Comparison of ENCODE assay signal across 25 mouse cellular contexts in the genomic region with DNA sequence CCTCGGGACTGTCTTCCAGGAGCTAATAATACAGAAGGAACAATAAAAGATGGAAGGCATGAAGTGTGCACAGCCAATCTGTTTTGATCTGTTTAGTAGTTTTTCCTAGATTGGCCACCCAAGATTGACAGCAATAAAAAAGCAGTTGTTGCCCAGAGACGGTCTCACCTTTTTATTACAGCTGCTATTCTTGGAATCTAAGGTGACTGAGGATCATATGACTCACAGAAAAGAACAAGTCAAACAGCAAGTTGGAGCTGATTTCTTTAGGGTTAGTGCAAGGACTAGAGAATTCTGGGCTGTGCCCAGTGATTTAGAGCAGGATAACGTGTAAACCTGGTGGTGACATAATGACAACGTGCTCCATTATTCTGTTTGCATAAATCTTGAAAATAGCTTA. TPM values are rescaled to one million over a fixed set of nuclear protein-coding genes. Genes with fewer than 3 reads are reported as not detected.
"Had no signal": no experiment of that assay in that cellular context is flagged by ENCODE, and none has a peak within 500 bp of the region (broad histone marks: within the 10 kb centered on the region; RNA-seq: fewer than 3 reads in every experiment).

No protein-coding gene starts in this region.

- H3K36me3 ChIP-seq: liver, embryonic 13.5 days; liver, embryonic 15.5 days; lung, embryonic 15.5 days; midbrain, embryonic 10.5 days; midbrain, embryonic 13.5 days; midbrain, embryonic 15.5 days; neural tube, embryonic 13.5 days; neural tube, embryonic 15.5 days; stomach, embryonic 15.5 days had no signal

- H3K4me2 ChIP-seq: liver, embryonic 13.5 days; liver, embryonic 15.5 days; lung, embryonic 15.5 days; midbrain, embryonic 13.5 days; midbrain, embryonic 15.5 days; neural tube, embryonic 13.5 days; neural tube, embryonic 15.5 days; stomach, embryonic 15.5 days had no signal

- DNase-seq: liver, embryonic 13.5 days; liver, postnatal 0 days; lung, adult 2 months; lung, postnatal 14 days; lung, postnatal 36 days; right cerebral cortex, postnatal 14 days; thymus, adult 18-20 months; thymus, postnatal 14 days; thymus, postnatal 36 days had no signal

- H3K27ac ChIP-seq: liver, embryonic 13.5 days; liver, embryonic 15.5 days; lung, embryonic 15.5 days; macrophage; midbrain, embryonic 10.5 days; midbrain, embryonic 13.5 days; midbrain, embryonic 15.5 days; neural tube, embryonic 13.5 days; neural tube, embryonic 15.5 days; stomach, embryonic 15.5 days had no signal

- H3K4me1 ChIP-seq: liver, embryonic 13.5 days; liver, embryonic 15.5 days; lung, embryonic 15.5 days; midbrain, embryonic 10.5 days; midbrain, embryonic 13.5 days; midbrain, embryonic 15.5 days; neural tube, embryonic 13.5 days; neural tube, embryonic 15.5 days; stomach, embryonic 15.5 days had no signal

- H3K9me3 ChIP-seq: liver, embryonic 13.5 days; liver, embryonic 15.5 days; lung, embryonic 15.5 days; midbrain, embryonic 10.5 days; midbrain, embryonic 13.5 days; midbrain, embryonic 15.5 days; neural tube, embryonic 15.5 days; stomach, embryonic 15.5 days had no signal

- H3K9ac ChIP-seq: liver, embryonic 13.5 days; liver, embryonic 15.5 days; liver, postnatal 0 days; lung, embryonic 15.5 days; midbrain, embryonic 13.5 days; midbrain, embryonic 15.5 days; neural tube, embryonic 13.5 days; neural tube, embryonic 15.5 days; stomach, embryonic 15.5 days had no signal

- H3K27me3 ChIP-seq: liver, embryonic 13.5 days; liver, embryonic 15.5 days; lung, embryonic 15.5 days; midbrain, embryonic 13.5 days; midbrain, embryonic 15.5 days; neural tube, embryonic 13.5 days; neural tube, embryonic 15.5 days; stomach, embryonic 15.5 days had no signal

- H3K4me3 ChIP-seq: liver, embryonic 13.5 days; liver, embryonic 15.5 days; lung, embryonic 15.5 days; midbrain, embryonic 10.5 days; midbrain, embryonic 13.5 days; midbrain, embryonic 15.5 days; myocyte; neural tube, embryonic 13.5 days; neural tube, embryonic 15.5 days; stomach, embryonic 15.5 days had no signal

- ATAC-seq: liver, postnatal 0 days; lung, postnatal 0 days; midbrain, embryonic 13.5 days; midbrain, embryonic 15.5 days had no signal

RNA-seq across cellular contexts. Expression of a gene that starts 19.5 kb away (rescaled TPM):
- total RNA-seq: megakaryocyte progenitor cell, adult 5-6 weeks; megakaryocyte-erythroid progenitor cell, adult 5-6 weeks had no signal
- polyA plus RNA-seq: macrophage; midbrain, embryonic 10.5 days; midbrain, embryonic 13.5 days; midbrain, embryonic 15.5 days; neural tube, embryonic 13.5 days; neural tube, embryonic 15.5 days; spleen, adult 2 months had no signal

RNA-seq across cellular contexts. Expression of a gene that starts 21.9 kb away (rescaled TPM):
- total RNA-seq: megakaryocyte progenitor cell, adult 5-6 weeks; megakaryocyte-erythroid progenitor cell, adult 5-6 weeks had no signal
- polyA plus RNA-seq: liver, embryonic 15.5 days; lung, postnatal 0 days; macrophage; myocyte; neural tube, embryonic 11.5 days; thymus, postnatal 0 days had no signal

RNA-seq across cellular contexts. Expression of a gene that starts 40.4 kb away (rescaled TPM):
- total RNA-seq: megakaryocyte progenitor cell, adult 5-6 weeks; megakaryocyte-erythroid progenitor cell, adult 5-6 weeks had no signal
- polyA plus RNA-seq: macrophage; midbrain, embryonic 10.5 days; midbrain, embryonic 13.5 days; midbrain, embryonic 15.5 days; myocyte; neural tube, embryonic 11.5 days; neural tube, embryonic 13.5 days; neural tube, embryonic 15.5 days; spleen, adult 2 months had no signal
